Mouse (Mus musculus) ES-Bruce4 (cell line): ENCODE results near the gene Evpl. TPM values are rescaled to one million over a fixed set of nuclear protein-coding genes. Genes with fewer than 3 reads are reported as not detected.

Experiments used
- H3K27ac ChIP-seq: 2 replicates; pipeline ENCODE4 v1.5.1; 2012; ENCODE audit warnings: low read length, inconsistent platforms; ENCODE audit not compliant: insufficient read depth
- H3K27me3 ChIP-seq: 2 replicates; pipeline ENCODE4 v1.6.1; 2012; ENCODE audit warnings: mild to moderate bottlenecking, low read length, inconsistent platforms; ENCODE audit not compliant: control insufficient read depth, poor library complexity, insufficient read depth, severe bottlenecking
- H3K36me3 ChIP-seq: 2 replicates; pipeline ENCODE4 v1.6.1; 2012; ENCODE audit warnings: inconsistent platforms, mild to moderate bottlenecking, low read length, moderate library complexity; ENCODE audit not compliant: control insufficient read depth, poor library complexity, insufficient read depth, severe bottlenecking
- H3K4me1 ChIP-seq: one replicate; pipeline ENCODE4 v1.8.1; 2011; ENCODE audit warnings: low read length; ENCODE audit not compliant: control insufficient read depth, insufficient read depth
- H3K4me3 ChIP-seq: 2 replicates; pipeline ENCODE4 v1.5.1; 2011; ENCODE audit warnings: low read depth, mild to moderate bottlenecking, low read length
- H3K9ac ChIP-seq: 2 replicates; pipeline ENCODE4 v1.6.1; 2012; ENCODE audit warnings: low read depth, mild to moderate bottlenecking, inconsistent platforms; ENCODE audit not compliant: poor library complexity, severe bottlenecking
- H3K9me3 ChIP-seq: replicated peaks from 2 replicates; pipeline ENCODE4 v1.6.1; 2012; ENCODE audit warnings: mild to moderate bottlenecking, low read length, inconsistent platforms; ENCODE audit not compliant: control insufficient read depth, poor library complexity, insufficient read depth, severe bottlenecking
- CTCF ChIP-seq: IDR thresholded peaks from one replicate; pipeline ENCODE4 v1.8.1; 2011; ENCODE audit warnings: low read depth, low read length
- EP300 ChIP-seq: IDR thresholded peaks from 2 replicates; pipeline ENCODE4 v1.6.1; 2011; ENCODE audit warnings: low read depth, low read length; ENCODE audit not compliant: insufficient read depth
- POLR2A ChIP-seq: IDR thresholded peaks from one replicate; pipeline ENCODE4 v1.8.1; 2011; ENCODE audit warnings: low read length; ENCODE audit not compliant: insufficient read depth
- polyA plus RNA-seq: library from polyadenylated mRNA; stranded (reverse); fragments of >200 nt; gene quantifications from 2 replicates; pipeline ENCODE4 v1.2.4, GENCODE M21; 2011; ENCODE audit warnings: low read depth; ENCODE audit not compliant: missing spikeins, insufficient read depth, insufficient read length

The Evpl gene
- polyA plus RNA-seq, 1 experiment, result 3.1 TPM

- H3K9ac ChIP-seq, result peak overlapping the region; percentile 73
- no peaks in the 10 kb centered on the region for H3K4me1 ChIP-seq
- peak overlapping the region; percentile 73 for H3K4me3 ChIP-seq
- no peaks in the 10 kb centered on the region for H3K9me3 ChIP-seq
- H3K27ac ChIP-seq, result no peak overlapping the region
- H3K27me3 ChIP-seq, result no peaks in the 10 kb centered on the region
- peaks cover 13% of the 10 kb centered on the region; the same call in 1 of the 2 replicates for H3K36me3 ChIP-seq
- TF ChIP-seq EP300 (no peak), POLR2A (no peak), CTCF (no peak)
Measured at GRCm38 (mm10) chr11:116272589-116273468, 35.0 kb upstream of the Evpl start.

GRCm38 (mm10) chr11:116269560-116269959, 31.7 kb upstream of the Evpl start:
- Histone ChIP-seq H3K36me3 (peaks cover 25% of the 10 kb centered on the region; the same call in 1 of the 2 replicates), H3K27me3 (no peaks in the 10 kb centered on the region)
- TF ChIP-seq EP300 (no peak), POLR2A (no peak), CTCF (no peak)

GRCm38 (mm10) chr11:116268313-116268712, 30.4 kb upstream of the Evpl start:
- Histone ChIP-seq H3K9me3 (no peaks in the 10 kb centered on the region), H3K9ac (no peak overlapping the region), H3K27ac (no peak overlapping the region), H3K4me1 (no peaks in the 10 kb centered on the region), H3K27me3 (no peaks in the 10 kb centered on the region), H3K36me3 (peaks cover 36% of the 10 kb centered on the region), H3K4me3 (no peak overlapping the region)
- TF ChIP-seq EP300 (no peak), CTCF (no peak), POLR2A (no peak)

More at GRCm38 (mm10) chr11:116269560-116269959, 31.7 kb upstream of the Evpl start:
- no peak overlapping the region for H3K4me3 ChIP-seq
- no peak overlapping the region for H3K27ac ChIP-seq
- no peaks in the 10 kb centered on the region for H3K4me1 ChIP-seq
- H3K9me3 ChIP-seq, result no peaks in the 10 kb centered on the region
- H3K9ac ChIP-seq, result no peak overlapping the region

- H3K36me3 ChIP-seq, result peaks cover 43% of the 10 kb centered on the region
- H3K27me3 ChIP-seq, result no peaks in the 10 kb centered on the region
- peak; percentile 45 for TF ChIP-seq CTCF
- TF ChIP-seq POLR2A, result no peak
- no peak for TF ChIP-seq EP300
- no peaks in the 10 kb centered on the region for H3K9me3 ChIP-seq
- no peak overlapping the region for H3K4me3 ChIP-seq
- H3K27ac ChIP-seq, result no peak overlapping the region
- no peaks in the 10 kb centered on the region for H3K4me1 ChIP-seq
- no peak overlapping the region for H3K9ac ChIP-seq
Measured at GRCm38 (mm10) chr11:116267637-116268036, 29.8 kb upstream of the Evpl start.

- H3K27me3 ChIP-seq, result no peaks in the 10 kb centered on the region
- H3K9me3 ChIP-seq, result no peaks in the 10 kb centered on the region
- no peak for TF ChIP-seq CTCF
- H3K4me3 ChIP-seq, result no peak overlapping the region
- no peak overlapping the region for H3K9ac ChIP-seq
- H3K4me1 ChIP-seq, result no peaks in the 10 kb centered on the region
- H3K36me3 ChIP-seq, result peaks cover 56% of the 10 kb centered on the region
- no peak overlapping the region for H3K27ac ChIP-seq
Measured at GRCm38 (mm10) chr11:116265850-116266249, 28.0 kb upstream of the Evpl start.

- Histone ChIP-seq H3K4me1 (no peaks in the 10 kb centered on the region), H3K9ac (no peak overlapping the region), H3K27ac (no peak overlapping the region), H3K9me3 (no peaks in the 10 kb centered on the region), H3K27me3 (no peaks in the 10 kb centered on the region), H3K36me3 (peaks cover 56% of the 10 kb centered on the region), H3K4me3 (no peak overlapping the region)
- TF ChIP-seq EP300, result no peak
- no peak for TF ChIP-seq POLR2A
- TF ChIP-seq CTCF, result no peak
Measured at GRCm38 (mm10) chr11:116265352-116265751, 27.5 kb upstream of the Evpl start.
